Mouse (Mus musculus): ENCODE data around the gene Tgm3. TPM values are rescaled to one million over a fixed set of nuclear protein-coding genes. Genes with fewer than 3 reads are reported as not detected.

The Tgm3 gene
- polyA plus RNA-seq, 1 experiment from 2014 or later: not detected

DNA sequence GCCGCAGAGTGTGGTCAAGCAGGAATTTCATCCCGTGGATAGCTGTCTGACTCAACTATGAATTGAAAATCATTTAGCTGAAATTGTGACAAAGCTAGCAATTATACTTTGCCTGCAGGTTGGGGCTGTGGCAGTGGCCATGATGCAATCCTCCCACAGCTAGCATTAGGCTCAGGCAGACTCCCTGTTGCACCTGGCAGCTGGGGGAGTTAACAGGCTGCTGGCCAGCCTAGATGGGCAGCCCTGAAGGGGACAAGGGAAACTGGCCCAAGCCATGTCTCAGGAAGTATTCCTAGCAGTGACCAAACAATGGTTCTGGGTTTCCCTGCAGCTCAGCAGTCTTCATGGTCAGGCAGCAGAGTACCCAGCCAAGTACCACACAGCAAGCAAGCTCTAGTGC is 2.8 kb upstream of the Tgm3 start:
- ATAC-seq (ENCODE audit: insufficient read depth, low FRiP score, low TSS enrichment) (no peak), DNase-seq (ENCODE audit: low spot score) (no peak)
- Histone ChIP-seq H3K27ac (ENCODE audit: low read depth, low read length) (no peak overlapping the region), H3K27me3 (ENCODE audit: control insufficient read depth, insufficient read depth, low read length) (no peaks in the 10 kb centered on the region), H3K9me3 (ENCODE audit: control insufficient read depth, low read length) (no peaks in the 10 kb centered on the region), H3K9ac (ENCODE audit: low read length) (no peak overlapping the region), H3K4me2 (ENCODE audit: low read depth) (no peak overlapping the region), H3K4me3 (ENCODE audit: low read depth, low read length) (no peak overlapping the region), H3K36me3 (ENCODE audit: control insufficient read depth, insufficient read depth, low read length) (no peaks in the 10 kb centered on the region), H3K4me1 (ENCODE audit: control insufficient read depth, insufficient read depth, low read length) (no peaks in the 10 kb centered on the region)
- 82% methylated on average over 2 of the region's 2 CpGs for WGBS

DNA sequence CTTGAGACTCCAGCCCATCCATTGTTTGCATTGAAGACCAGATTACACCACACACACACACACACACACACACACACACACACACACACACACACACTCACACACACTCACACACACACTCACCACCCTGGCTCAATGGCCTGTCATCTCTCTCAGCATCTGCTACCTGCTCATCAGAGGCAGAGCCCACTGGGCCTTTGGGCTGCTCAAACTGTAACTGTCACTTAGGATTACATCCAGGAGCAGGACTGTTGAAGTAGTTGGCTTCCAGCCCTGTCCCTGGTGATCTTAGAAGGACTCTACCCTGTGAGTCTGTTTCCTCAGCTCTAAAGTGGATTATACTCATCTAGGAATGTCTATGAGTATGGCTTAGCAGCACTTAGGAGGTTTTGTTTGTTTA is 1.5 kb downstream of the Tgm3 start:
- no peaks in the 10 kb centered on the region for H3K36me3 ChIP-seq (ENCODE audit: control insufficient read depth, insufficient read depth, low read length)
- no peaks in the 10 kb centered on the region for H3K9me3 ChIP-seq (ENCODE audit: control insufficient read depth, low read length)
- no peak overlapping the region for H3K27ac ChIP-seq (ENCODE audit: low read depth, low read length)
- H3K9ac ChIP-seq (ENCODE audit: low read length): no peak overlapping the region
- H3K4me1 ChIP-seq (ENCODE audit: control insufficient read depth, insufficient read depth, low read length): no peaks in the 10 kb centered on the region
- DNase-seq (ENCODE audit: low spot score): no peak
- H3K27me3 ChIP-seq (ENCODE audit: control insufficient read depth, insufficient read depth, low read length): no peaks in the 10 kb centered on the region
- no peak overlapping the region for H3K4me3 ChIP-seq (ENCODE audit: low read depth, low read length)
- H3K4me2 ChIP-seq (ENCODE audit: low read depth): no peak overlapping the region
- ATAC-seq (ENCODE audit: insufficient read depth, low FRiP score, low TSS enrichment): no peak

DNA sequence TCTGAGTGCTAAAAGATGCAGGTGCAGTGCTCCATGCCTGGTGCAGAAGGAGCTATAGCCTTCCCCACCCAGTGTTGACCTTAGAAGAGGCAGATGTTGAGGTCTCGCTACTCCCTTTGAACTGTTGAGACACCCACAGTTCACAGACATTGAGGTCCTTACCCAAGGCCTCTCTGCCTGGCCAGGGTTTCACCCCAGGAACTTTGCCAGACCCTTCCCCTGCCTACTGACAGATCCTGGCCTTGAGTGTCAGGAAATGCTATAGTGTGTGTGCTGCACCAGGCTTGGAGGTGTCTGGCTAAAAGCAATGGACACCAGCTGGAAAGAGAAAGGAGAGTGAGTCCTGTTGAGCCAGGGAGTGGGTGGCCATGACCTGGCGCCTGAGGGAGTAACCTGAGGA is 3.0 kb downstream of the Tgm3 start:
- no peak overlapping the region for H3K9ac ChIP-seq (ENCODE audit: low read length)
- ATAC-seq (ENCODE audit: insufficient read depth, low FRiP score, low TSS enrichment): no peak
- no peak for DNase-seq (ENCODE audit: low spot score)
- H3K4me1 ChIP-seq (ENCODE audit: control insufficient read depth, insufficient read depth, low read length): no peaks in the 10 kb centered on the region
- no peaks in the 10 kb centered on the region for H3K9me3 ChIP-seq (ENCODE audit: control insufficient read depth, low read length)
- 86% methylated on average over 2 of the region's 2 CpGs for WGBS
- no peak overlapping the region for H3K27ac ChIP-seq (ENCODE audit: low read depth, low read length)
- H3K4me3 ChIP-seq (ENCODE audit: low read depth, low read length): no peak overlapping the region
- no peaks in the 10 kb centered on the region for H3K36me3 ChIP-seq (ENCODE audit: control insufficient read depth, insufficient read depth, low read length)
- H3K4me2 ChIP-seq (ENCODE audit: low read depth): no peak overlapping the region
- H3K27me3 ChIP-seq (ENCODE audit: control insufficient read depth, insufficient read depth, low read length): no peaks in the 10 kb centered on the region

DNA sequence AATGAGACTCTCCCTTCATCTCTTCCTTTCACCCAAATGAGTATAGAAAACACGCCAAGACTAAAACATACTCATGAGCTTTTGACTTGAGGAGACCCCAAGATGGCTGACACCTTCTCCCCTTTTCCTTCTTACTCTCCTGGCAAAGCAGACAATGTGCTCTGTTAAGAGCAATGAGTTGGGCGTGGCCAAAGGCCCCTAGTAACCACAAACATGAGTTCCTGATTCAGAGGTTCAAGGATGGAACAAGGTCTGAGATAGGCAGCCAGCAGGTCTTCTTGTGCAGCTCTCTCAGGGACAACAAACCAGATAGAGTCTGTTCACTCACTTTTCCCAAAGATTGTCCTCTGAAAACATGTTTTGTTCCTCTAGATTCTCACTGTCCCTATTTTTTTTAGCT is 5.9 kb downstream of the Tgm3 start:
- Histone ChIP-seq H3K36me3 (ENCODE audit: control insufficient read depth, insufficient read depth, low read length) (no peaks in the 10 kb centered on the region), H3K4me1 (ENCODE audit: control insufficient read depth, insufficient read depth, low read length) (no peaks in the 10 kb centered on the region), H3K27ac (ENCODE audit: low read depth, low read length) (no peak overlapping the region), H3K9me3 (ENCODE audit: control insufficient read depth, low read length) (no peaks in the 10 kb centered on the region), H3K4me2 (ENCODE audit: low read depth) (no peak overlapping the region), H3K27me3 (ENCODE audit: control insufficient read depth, insufficient read depth, low read length) (no peaks in the 10 kb centered on the region), H3K9ac (ENCODE audit: low read length) (no peak overlapping the region), H3K4me3 (ENCODE audit: low read depth, low read length) (no peak overlapping the region)
- 76% methylated on average over 2 of the region's 2 CpGs for WGBS
- no peak for DNase-seq (ENCODE audit: low spot score)
- no peak for ATAC-seq (ENCODE audit: insufficient read depth, low FRiP score, low TSS enrichment)

DNA sequence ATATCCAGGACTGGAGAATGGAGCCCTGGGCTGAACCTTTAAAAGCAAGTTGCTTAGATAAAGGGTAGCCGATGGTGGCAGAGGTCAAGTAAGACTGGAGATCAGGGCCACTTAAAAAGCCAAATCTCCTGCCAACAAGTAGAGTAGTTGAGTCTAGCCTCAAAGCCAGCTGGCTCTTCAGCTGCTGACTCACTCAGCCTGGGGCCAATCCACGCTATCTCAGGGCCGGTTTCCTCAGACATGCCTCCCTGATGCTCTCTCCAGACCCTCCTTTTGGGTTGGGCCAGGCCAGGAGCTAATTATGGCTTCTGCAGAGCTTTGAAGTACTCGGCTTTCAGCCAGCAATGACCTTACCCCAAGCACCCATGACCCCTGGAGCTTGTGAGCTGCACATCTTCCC is 15.7 kb downstream of the Tgm3 start:
- 73% methylated on average over 4 of the region's 4 CpGs for WGBS
- Histone ChIP-seq H3K27me3 (ENCODE audit: control insufficient read depth, insufficient read depth, low read length) (no peaks in the 10 kb centered on the region), H3K9me3 (ENCODE audit: control insufficient read depth, low read length) (no peaks in the 10 kb centered on the region), H3K9ac (ENCODE audit: low read length) (no peak overlapping the region), H3K4me3 (ENCODE audit: low read depth, low read length) (no peak overlapping the region), H3K4me1 (ENCODE audit: control insufficient read depth, insufficient read depth, low read length) (no peaks in the 10 kb centered on the region), H3K4me2 (ENCODE audit: low read depth) (no peak overlapping the region), H3K36me3 (ENCODE audit: control insufficient read depth, insufficient read depth, low read length) (no peaks in the 10 kb centered on the region), H3K27ac (ENCODE audit: low read depth, low read length) (no peak overlapping the region)
- no peak for DNase-seq (ENCODE audit: low spot score)
- no peak for ATAC-seq (ENCODE audit: insufficient read depth, low FRiP score, low TSS enrichment)

DNA sequence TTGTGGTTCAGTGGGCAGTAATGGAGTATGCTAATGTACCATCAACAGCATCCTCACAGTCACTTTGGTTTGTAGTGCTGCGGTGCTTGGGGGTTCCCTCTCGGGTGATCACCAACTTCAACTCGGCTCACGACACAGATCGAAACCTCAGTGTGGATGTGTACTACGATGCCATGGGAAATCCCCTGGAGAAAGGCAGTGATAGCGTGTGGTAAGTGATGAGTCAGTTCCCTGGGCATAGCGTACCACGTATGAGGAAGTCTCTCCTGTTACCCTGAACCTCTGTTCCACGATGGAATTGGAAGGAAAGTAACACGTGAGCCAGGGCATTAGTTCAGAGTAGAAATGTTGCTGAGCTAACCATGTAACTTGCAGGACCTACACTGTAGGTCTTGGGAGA is 17.7 kb downstream of the Tgm3 start:
- no peak overlapping the region for H3K9ac ChIP-seq (ENCODE audit: low read length)
- no peak overlapping the region for H3K4me2 ChIP-seq (ENCODE audit: low read depth)
- no peaks in the 10 kb centered on the region for H3K27me3 ChIP-seq (ENCODE audit: control insufficient read depth, insufficient read depth, low read length)
- H3K36me3 ChIP-seq (ENCODE audit: control insufficient read depth, insufficient read depth, low read length): no peaks in the 10 kb centered on the region
- ATAC-seq (ENCODE audit: insufficient read depth, low FRiP score, low TSS enrichment) (no peak), DNase-seq (ENCODE audit: low spot score) (no peak)
- H3K4me1 ChIP-seq (ENCODE audit: control insufficient read depth, insufficient read depth, low read length): no peaks in the 10 kb centered on the region
- H3K27ac ChIP-seq (ENCODE audit: low read depth, low read length): no peak overlapping the region
- 89% methylated on average over 11 of the region's 11 CpGs for WGBS
- no peaks in the 10 kb centered on the region for H3K9me3 ChIP-seq (ENCODE audit: control insufficient read depth, low read length)
- H3K4me3 ChIP-seq (ENCODE audit: low read depth, low read length): no peak overlapping the region

DNA sequence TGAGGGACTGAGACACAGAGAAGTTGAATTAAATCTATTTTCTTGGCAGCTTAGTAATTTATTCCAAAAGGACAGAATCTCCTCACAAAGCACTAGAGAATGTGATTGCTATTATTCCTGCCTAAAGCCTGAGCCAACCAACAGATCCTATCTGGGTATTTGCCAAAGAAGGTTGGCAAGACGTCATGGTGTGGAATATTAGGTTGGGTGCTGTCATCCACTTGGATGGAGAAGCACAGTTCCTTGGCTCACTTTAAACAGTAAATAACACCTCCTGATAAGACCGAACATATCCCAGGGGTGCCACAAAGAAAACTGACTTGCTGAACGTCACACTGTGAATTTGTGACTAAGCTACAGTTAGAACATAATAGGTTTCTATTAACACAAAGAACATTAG is 20.5 kb downstream of the Tgm3 start:
- no peak for DNase-seq (ENCODE audit: low spot score)
- no peaks in the 10 kb centered on the region for H3K4me1 ChIP-seq (ENCODE audit: control insufficient read depth, insufficient read depth, low read length)
- no peaks in the 10 kb centered on the region for H3K9me3 ChIP-seq (ENCODE audit: control insufficient read depth, low read length)
- no peak overlapping the region for H3K9ac ChIP-seq (ENCODE audit: low read length)
- H3K27me3 ChIP-seq (ENCODE audit: control insufficient read depth, insufficient read depth, low read length): no peaks in the 10 kb centered on the region
- H3K4me2 ChIP-seq (ENCODE audit: low read depth): no peak overlapping the region
- no peak overlapping the region for H3K27ac ChIP-seq (ENCODE audit: low read depth, low read length)
- no peaks in the 10 kb centered on the region for H3K36me3 ChIP-seq (ENCODE audit: control insufficient read depth, insufficient read depth, low read length)
- H3K4me3 ChIP-seq (ENCODE audit: low read depth, low read length): no peak overlapping the region
- ATAC-seq (ENCODE audit: insufficient read depth, low FRiP score, low TSS enrichment): no peak
- WGBS: 82% methylated on average over 3 of the region's 3 CpGs

DNA sequence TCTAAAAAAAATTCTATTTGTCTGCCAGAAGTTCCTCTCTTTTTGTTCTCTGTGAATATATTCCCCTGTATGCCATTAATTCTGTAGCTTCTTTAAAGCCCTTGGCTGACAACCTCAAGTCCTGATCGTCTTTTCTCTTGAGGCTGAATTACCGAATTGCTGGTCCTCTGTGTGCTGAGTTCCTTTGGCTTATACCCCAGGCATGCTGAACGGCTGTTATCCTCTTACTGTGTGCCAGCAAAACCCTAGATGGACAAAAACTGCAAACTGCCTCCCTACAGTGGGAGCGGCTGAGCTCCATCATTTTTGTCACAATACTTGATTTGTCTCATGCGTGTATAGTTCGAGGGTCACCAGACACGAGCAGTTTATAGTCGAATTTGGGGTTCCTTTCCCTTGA is 24.7 kb downstream of the Tgm3 start:
- H3K27ac ChIP-seq (ENCODE audit: low read depth, low read length): no peak overlapping the region
- no peaks in the 10 kb centered on the region for H3K9me3 ChIP-seq (ENCODE audit: control insufficient read depth, low read length)
- no peaks in the 10 kb centered on the region for H3K36me3 ChIP-seq (ENCODE audit: control insufficient read depth, insufficient read depth, low read length)
- no peaks in the 10 kb centered on the region for H3K4me1 ChIP-seq (ENCODE audit: control insufficient read depth, insufficient read depth, low read length)
- ATAC-seq (ENCODE audit: insufficient read depth, low FRiP score, low TSS enrichment): no peak
- no peaks in the 10 kb centered on the region for H3K27me3 ChIP-seq (ENCODE audit: control insufficient read depth, insufficient read depth, low read length)
- H3K4me3 ChIP-seq (ENCODE audit: low read depth, low read length): no peak overlapping the region
- no peak for DNase-seq (ENCODE audit: low spot score)
- WGBS: 79% methylated on average over 8 of the region's 8 CpGs
- H3K9ac ChIP-seq (ENCODE audit: low read length): no peak overlapping the region
- H3K4me2 ChIP-seq (ENCODE audit: low read depth): no peak overlapping the region

DNA sequence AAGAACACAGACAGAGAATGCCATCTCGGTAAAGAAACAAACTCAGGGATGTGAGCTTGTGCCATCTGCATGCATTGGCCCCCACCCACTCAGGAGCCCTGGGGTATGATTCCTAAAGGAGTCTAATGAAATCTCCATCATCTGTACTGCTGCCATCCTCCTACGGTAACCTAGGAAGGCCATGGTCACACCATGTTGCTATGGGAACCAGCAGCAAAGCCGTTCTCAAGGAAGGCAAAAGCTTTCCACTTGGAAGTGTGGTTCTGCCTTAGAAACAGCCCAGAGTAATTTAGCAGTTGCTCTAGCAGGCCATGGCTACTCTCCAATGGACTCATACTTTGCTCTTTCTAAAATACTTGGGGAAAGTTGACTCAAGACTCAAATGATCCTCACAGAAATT is 26.8 kb downstream of the Tgm3 start:
- WGBS: 66% methylated on average over 3 of the region's 3 CpGs
- no peak for ATAC-seq (ENCODE audit: insufficient read depth, low FRiP score, low TSS enrichment)
- Histone ChIP-seq H3K9ac (ENCODE audit: low read length) (no peak overlapping the region), H3K27me3 (ENCODE audit: control insufficient read depth, insufficient read depth, low read length) (no peaks in the 10 kb centered on the region), H3K9me3 (ENCODE audit: control insufficient read depth, low read length) (no peaks in the 10 kb centered on the region), H3K27ac (ENCODE audit: low read depth, low read length) (no peak overlapping the region), H3K36me3 (ENCODE audit: control insufficient read depth, insufficient read depth, low read length) (no peaks in the 10 kb centered on the region), H3K4me2 (ENCODE audit: low read depth) (no peak overlapping the region), H3K4me3 (ENCODE audit: low read depth, low read length) (no peak overlapping the region), H3K4me1 (ENCODE audit: control insufficient read depth, insufficient read depth, low read length) (no peaks in the 10 kb centered on the region)
- no peak for DNase-seq (ENCODE audit: low spot score)
